In genomic region chr6:125218963-125219362, GRCm38 (mm10) we compare ENCODE assay signal across 9 mouse cellular contexts. TPM values are rescaled to one million over a fixed set of nuclear protein-coding genes. Genes with fewer than 3 reads are reported as not detected.
DNase-seq lines count a peak whose midpoint lies in the region; TF ChIP-seq lines count a peak whose summit lies in the region.
"Had no signal": no experiment of that assay in that cellular context is flagged by ENCODE, and none has a peak within 500 bp of the region (broad histone marks: within the 10 kb centered on the region; RNA-seq: fewer than 3 reads in every experiment).

No protein-coding gene starts in this region.

- DNase-seq in gastrocnemius, adult 18-20 months (ENCODE audit: low spot score), result peak; percentile 70
- DNase-seq in gastrocnemius, postnatal 25 days, result no peak
- DNase-seq in 416B (ENCODE audit: low read depth), result peak; percentile 80
- peak; percentile 73 for DNase-seq in T-cell, adult 2 months (ENCODE audit: low spot score)
- peak; percentile 42 for DNase-seq in embryo, embryonic 9.5 days (ENCODE audit: extremely low spot score)
- peak; percentile 52 to 68 for DNase-seq in layer of hippocampus, adult 2 months (ENCODE audit: low spot score in 2 of 2)
- peak; percentile 72 for DNase-seq in mesoderm, embryonic 11.5 days (ENCODE audit: low read depth, low spot score)
- DNase-seq in testis, postnatal 10 days (ENCODE audit: low spot score), result peak; percentile 73

- peak; percentile 94 for TF ChIP-seq CTCF in layer of hippocampus, adult 2 months (conservative IDR thresholded peaks at IDR 0.05)

- no peak overlapping the region for H3K27ac ChIP-seq in layer of hippocampus, adult 2 months
- H3K27ac ChIP-seq: limb, embryonic 15.5 days had no signal

- no peak overlapping the region for H3K4me3 ChIP-seq in layer of hippocampus, adult 2 months
- H3K4me3 ChIP-seq: limb, embryonic 15.5 days had no signal

RNA-seq across cellular contexts. Expression of gene Vamp1, which starts 3.6 kb away (rescaled TPM):
- total RNA-seq in gastrocnemius, adult 18-20 months (2021), result 10 to 100 TPM; 13.1 to 14.9 TPM
- total RNA-seq in gastrocnemius, postnatal 25 days (2021), result 10 to 100 TPM; 17.5 to 19.2 TPM
- total RNA-seq in layer of hippocampus, adult 2 months (2021), result 10 to 100 TPM; 83.5 to 83.6 TPM

RNA-seq across cellular contexts. Expression of gene Tapbpl, which starts 12.7 kb away (rescaled TPM):
- 1 to 10 TPM; 1.9 to 3.0 TPM for total RNA-seq in gastrocnemius, adult 18-20 months (2021)
- total RNA-seq in gastrocnemius, postnatal 25 days (2021), result 1 to 10 TPM; 1.4 to 2.6 TPM
- 1 to 10 TPM; 3.2 to 4.2 TPM for total RNA-seq in layer of hippocampus, adult 2 months (2021)

RNA-seq across cellular contexts. Expression of gene Cd27, which starts 17.8 kb away (rescaled TPM):
- under 1 TPM; 0.19 to 0.68 TPM for total RNA-seq in gastrocnemius, adult 18-20 months (2021)
- total RNA-seq in gastrocnemius, postnatal 25 days (2021), result under 1 TPM; 0.43 to 0.51 TPM
- total RNA-seq in layer of hippocampus, adult 2 months (2021), result not detected

RNA-seq across cellular contexts. Expression of gene Mrpl51, which starts 27.4 kb away (rescaled TPM):
- total RNA-seq in gastrocnemius, adult 18-20 months (2021), result 100 to 1,000 TPM; 212 to 229 TPM
- total RNA-seq in gastrocnemius, postnatal 25 days (2021), result 100 to 1,000 TPM; 214 to 227 TPM
- total RNA-seq in layer of hippocampus, adult 2 months (2021), result 10 to 100 TPM; 70.8 to 75.3 TPM

RNA-seq across cellular contexts. Expression of gene Ncapd2, which starts 27.5 kb away (rescaled TPM):
- total RNA-seq in gastrocnemius, adult 18-20 months (2021), result 1 to 10 TPM; 6.5 to 8.2 TPM
- total RNA-seq in gastrocnemius, postnatal 25 days (2021), result 10 to 100 TPM; 12.1 to 12.7 TPM
- total RNA-seq in layer of hippocampus, adult 2 months (2021), result 10 to 100 TPM; 24.3 to 28.5 TPM

Comparison
In these comparisons a context has a peak if more than half of its experiments do, and no peak if none do; other contexts are left out.
1. RNA of gene Vamp1, which starts 3.6 kb away (total RNA-seq): 83.5 to 83.6 TPM in layer of hippocampus, adult 2 months; 17.5 to 19.2 TPM in gastrocnemius, postnatal 25 days and 13.1 to 14.9 TPM in gastrocnemius, adult 18-20 months; every median in the first group is over 4 times any median in the second.